Mouse (Mus musculus): ENCODE results near the gene Gm17428.

Gene Gm17428

DNA sequence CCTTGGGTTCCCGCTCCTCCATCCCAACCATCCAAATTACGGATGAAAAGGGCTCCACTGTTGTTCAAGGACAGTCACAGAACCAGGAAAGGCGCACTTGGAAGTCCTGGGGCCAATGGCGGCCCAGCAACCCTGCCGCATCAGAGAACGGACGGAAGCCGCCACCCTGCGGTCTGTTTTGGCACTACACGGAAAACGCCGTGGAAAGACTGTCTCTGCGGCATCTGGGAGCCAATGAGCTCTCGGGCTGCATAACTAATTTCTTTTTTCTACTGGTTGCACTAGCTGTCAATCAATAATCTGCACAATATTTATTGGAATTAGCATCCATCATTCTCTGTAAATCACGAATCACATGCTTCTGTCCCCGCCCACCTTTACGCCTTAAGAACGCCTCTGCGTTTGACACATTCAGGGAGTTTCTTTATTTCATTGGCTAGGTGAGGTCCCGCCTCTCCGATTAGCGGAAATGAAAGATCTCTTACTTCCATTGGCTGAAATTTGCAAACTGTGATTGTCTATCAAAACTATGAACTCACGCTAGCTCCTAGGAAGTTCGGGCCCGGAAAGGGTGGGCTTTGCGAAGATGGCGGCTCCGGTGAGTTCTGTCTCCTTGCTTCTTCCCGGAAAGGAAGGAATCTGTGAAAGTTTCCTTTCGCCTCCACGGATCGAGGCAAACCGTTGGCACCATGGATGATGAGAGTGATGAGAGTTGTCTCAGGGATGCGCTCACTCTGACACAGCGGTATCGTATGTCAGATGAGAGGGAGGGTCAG, 38.4 kb downstream of the Gm17428 start, which contains the start of gene Ngdn:
Gene Ngdn (plus strand): TSS at position 464 of the 776 bp plus-strand sequence.
- peak; percentile 93 to 96 for DNase-seq

DNA sequence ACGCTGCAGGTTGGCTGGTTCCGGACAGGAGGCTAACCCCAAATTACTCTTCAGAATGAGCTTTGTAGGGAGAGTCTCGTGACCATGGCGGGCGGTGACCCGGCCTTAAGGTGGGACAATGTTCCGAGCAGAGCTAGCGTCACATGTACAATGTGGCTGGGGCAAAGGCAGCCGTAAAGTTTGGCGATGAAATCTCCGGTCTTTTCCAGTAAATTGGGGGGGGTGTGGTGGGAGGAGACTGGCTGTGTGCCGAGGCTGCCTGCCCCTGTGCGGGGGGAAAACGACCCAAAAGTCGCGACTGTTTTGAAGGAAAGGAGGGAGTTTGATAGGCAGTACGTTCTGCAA, 39.0 kb downstream of the Gm17428 start:
- DNase-seq: no peak

DNA sequence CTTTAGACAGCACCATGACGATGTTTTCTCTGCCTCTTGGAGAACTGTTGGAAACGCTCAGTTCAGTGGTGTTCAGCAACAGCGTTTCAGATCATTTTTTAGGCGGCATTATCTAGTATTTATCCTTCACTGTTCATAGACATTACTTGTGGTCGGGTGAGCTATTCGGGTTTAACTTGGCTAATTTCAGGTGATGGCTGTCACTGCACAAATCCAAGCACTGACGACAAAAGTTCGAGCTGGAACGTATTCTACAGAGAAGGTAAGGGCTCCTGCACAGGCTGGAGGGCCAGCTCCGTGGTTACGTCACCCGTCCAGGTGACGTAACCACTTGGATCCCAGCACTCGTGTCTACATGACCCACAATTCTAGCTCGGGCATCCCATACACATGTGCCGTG, 40.1 kb downstream of the Gm17428 start:
- no peak for DNase-seq

DNA sequence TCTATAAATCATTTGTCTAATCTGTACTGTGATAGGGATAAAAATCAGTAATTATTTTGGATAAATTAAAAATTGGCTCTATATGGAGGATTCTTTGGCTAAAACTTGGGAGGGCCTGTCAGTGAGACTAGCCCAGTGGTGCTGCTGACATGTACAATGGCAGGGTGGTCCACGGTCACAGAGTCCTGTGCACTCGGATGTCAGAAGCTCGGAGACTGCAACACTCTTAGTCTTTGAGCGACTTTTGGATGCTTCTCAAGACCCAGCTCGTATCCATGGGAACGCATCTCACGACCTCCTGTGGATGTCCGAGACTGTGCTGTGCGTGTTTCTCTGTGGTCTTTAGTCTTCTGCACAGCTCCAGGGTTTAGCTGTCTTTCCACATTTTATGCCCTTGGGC, 43.7 kb downstream of the Gm17428 start:
- DNase-seq: no peak

DNA sequence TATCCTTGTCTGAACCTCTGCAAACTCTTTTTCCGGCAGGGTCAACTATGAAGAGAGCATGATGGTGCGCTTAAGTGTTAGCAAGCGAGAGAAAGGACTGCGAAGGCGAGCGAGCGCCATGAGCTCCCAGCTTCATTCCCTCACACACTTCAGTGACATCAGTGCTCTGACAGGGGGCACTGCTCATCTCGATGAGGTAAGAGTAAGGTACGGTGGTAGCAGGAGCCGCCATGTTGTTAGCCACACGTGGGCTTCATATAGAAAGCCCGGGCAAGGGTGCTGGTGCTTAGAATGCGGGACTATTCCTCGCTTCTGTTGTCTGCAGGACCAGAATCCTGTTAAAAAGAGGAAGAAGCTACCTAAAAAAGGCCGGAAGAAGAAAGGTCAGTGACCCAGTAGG, 46.3 kb downstream of the Gm17428 start:
- no peak for DNase-seq

DNA sequence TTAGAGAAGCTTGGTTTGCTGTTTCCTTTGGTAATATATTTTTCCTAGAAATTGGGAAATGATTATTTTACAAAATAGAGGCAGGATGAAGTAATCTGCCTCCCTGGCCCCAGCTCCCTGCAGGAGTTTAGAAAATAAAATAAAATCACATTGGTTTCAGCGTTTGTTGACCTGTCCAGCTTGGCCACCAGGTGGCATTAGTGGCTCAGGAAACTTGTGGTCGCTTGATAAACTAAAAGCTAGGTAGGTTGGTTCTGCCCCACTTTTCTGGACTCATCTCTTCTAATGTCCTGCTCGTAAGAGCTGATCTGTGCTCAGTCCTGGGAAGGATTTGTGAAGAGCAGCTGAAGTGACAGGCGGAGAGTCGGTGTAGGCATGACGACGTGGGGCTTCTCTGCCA, 47.5 kb downstream of the Gm17428 start:
- no peak for DNase-seq

DNA sequence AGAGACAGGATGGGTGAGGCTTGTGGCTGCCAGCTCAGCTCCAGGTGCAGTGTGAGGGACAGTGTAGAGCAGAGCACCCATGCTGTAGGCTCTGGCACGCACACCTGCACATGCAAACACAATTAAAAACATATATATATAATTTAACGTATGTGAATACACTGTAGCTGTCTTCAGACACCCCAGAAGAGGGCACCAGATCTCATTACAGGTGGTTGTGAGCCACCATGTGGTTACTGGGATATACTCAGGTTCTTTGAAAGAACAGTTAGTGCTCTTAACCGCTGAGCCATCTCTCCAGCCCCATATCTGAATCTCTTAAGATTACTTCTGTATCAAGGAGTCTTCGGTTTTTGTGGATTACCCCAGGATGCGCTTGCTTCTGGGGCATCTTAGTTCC, 48.8 kb downstream of the Gm17428 start:
- no peak for DNase-seq

All from thymus, adult 18-20 months (tissue).